Mouse (Mus musculus) gastrocnemius, postnatal 36 days (tissue): ENCODE results near the gene Arhgap24. TPM values are rescaled to one million over a fixed set of nuclear protein-coding genes. Genes with fewer than 3 reads are reported as not detected.

Experiments used
- DNase-seq, 2 experiments: peaks; one replicate each; pipeline ENCODE4 v3.0.0; 2022
- intact Hi-C: fragments of 180-260 bp; cut with DNase I; formaldehyde crosslinking; loops from one replicate; pipeline ENCODE4 v1.15.1; 2025
- total RNA-seq, 2 experiments: library from RNA; stranded (reverse); gene quantifications; 2 replicates each; pipeline ENCODE4 v1.2.3; 2021

Arhgap24 gene
- total RNA-seq, 2 experiments from 2014 or later = 17.6 to 18.5 TPM

DNA sequence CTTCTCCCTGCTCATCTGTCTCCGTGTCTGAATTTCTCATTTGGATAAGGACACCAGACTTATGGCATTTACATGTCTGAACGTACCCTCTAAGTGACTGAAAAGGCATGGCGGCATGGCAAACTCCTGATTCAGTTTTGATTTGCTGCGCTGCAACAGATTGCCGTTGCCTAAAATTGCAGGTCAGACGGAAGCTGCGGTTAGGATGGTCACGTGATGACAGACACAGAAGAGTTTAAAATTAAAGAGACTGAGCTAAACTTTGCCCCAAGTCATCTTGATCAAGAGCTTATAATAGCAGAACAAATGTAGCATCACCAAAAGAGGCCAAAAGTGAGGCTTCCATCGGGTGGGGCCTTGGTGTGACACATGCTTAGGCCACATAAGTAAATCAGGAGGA is 296.1 kb downstream of the Arhgap24 start:
- DNase-seq = no peak
- intact Hi-C loops = no loop called here

DNA sequence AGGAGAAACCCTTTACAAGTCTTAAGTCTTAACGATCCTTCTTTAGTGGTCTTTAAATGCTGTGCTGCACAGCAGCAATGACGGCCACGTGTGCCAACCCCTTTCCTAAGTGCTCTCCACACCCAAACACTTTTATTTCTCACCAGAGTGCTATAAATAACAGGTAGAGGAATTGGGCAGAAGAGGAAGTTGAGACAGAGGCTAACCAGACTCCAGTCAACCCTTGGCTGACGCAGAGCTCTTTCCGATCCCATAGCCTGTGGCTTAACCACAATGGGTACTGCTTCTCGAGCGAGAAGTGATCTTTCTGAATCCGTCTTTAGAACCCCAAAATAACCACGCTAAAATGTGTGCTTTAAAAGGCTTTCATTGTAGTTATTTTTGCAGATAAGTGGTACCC is 296.7 kb downstream of the Arhgap24 start:
- no peak for DNase-seq
- intact Hi-C loops = no loop called here

GRCm38 (mm10) chr5:102778253-102778652 is 297.1 kb downstream of the Arhgap24 start:
- intact Hi-C loops = no loop called here
- no peak for DNase-seq

GRCm38 (mm10) chr5:102783585-102783984 is 302.4 kb downstream of the Arhgap24 start:
- intact Hi-C loops = loop anchor here (5.0 kb wide), 1 partner anchor 34 kb away; no protein-coding TSS in a partner anchor
- DNase-seq = no peak

DNA sequence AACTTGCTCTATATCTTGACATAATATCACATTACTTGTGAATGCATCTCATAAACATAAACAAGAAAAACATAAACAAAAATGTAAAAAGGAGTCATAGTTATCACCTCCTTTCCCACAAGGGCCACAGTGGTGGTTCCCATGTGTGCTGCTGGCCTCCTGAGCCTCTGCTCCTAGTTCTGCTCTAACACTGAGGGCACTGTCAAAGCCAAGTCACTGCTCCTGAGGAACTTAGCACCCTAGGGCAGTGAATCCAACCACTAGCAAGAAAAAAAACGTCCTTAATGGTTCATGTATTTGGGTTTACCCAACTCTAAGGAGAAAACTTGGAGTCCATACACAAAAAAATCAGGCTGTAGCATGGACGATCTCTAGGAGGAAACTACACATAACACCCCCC is 304.9 kb downstream of the Arhgap24 start:
- DNase-seq = no peak
- intact Hi-C loops = no loop called here

DNA sequence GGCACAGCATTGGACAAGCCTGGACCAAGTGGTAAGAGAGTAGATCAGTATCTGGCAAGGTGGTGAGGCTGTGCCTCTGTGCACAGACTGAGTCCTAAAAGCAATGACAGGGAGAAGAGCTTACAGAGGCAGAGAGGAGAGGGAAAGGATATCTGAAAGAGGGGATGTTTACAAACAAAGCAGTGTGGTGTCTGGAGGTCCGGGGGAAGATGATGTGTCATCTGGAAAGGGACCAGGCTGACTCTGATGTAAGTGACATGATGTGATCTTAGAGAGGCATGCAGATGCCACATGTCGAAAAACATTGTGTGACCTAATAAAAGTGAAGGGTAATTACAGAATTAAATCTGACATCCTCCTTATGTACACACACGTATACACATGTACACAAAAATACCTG is 307.2 kb downstream of the Arhgap24 start:
- DNase-seq = no peak
- intact Hi-C loops = no loop called here

DNA sequence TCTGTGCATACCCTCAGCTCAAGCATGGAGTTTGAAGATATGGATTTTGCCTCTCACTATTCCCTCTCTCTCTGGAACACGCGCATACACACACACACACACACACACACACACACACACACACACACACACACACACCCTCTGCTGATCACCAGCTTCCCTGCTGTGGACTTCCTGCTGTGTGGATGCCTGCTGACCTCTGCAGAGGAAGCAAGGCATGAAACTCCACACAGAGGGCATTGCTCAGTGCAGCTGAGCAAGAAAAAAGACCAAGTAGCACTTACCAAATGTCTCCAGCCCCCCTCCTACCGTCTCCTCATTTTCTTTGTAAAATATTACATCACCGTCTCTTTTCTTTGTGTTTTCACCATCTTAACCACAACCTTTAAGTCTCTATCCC is 310.1 kb downstream of the Arhgap24 start:
- intact Hi-C loops = no loop called here
- DNase-seq = no peak

GRCm38 (mm10) chr5:102793536-102793935 is 312.3 kb downstream of the Arhgap24 start:
- intact Hi-C loops = no loop called here

DNA sequence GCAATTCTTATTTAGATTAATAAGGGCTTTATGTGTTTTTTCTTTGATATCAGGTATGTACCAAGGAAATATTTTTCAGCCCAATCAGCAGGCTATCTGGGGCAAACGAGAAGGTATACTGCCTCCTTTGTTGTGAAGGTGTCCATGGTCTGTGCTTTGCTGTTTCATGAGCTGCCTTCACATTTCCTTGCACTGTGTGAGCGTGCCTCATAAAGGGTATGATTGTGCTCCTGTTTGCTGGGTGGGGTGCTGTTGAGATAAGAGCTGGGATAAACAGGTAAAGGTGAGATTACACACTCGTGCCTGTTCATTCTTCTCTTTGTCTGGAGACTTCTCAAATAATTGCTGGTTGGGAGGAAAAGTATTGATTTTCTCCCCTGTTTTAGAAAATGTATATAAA is 320.3 kb downstream of the Arhgap24 start:
- DNase-seq = no peak
- intact Hi-C loops = no loop called here

More at GRCm38 (mm10) chr5:102793536-102793935, 312.3 kb downstream of the Arhgap24 start:
- peak in 1 of 2 experiments; percentile 31 for DNase-seq

GRCm38 (mm10) chr5:102802833-102803232 is 321.6 kb downstream of the Arhgap24 start:
- intact Hi-C loops = no loop called here
- DNase-seq = no peak

GRCm38 (mm10) chr5:102803675-102804074 is 322.5 kb downstream of the Arhgap24 start:
- intact Hi-C loops = no loop called here

DNA sequence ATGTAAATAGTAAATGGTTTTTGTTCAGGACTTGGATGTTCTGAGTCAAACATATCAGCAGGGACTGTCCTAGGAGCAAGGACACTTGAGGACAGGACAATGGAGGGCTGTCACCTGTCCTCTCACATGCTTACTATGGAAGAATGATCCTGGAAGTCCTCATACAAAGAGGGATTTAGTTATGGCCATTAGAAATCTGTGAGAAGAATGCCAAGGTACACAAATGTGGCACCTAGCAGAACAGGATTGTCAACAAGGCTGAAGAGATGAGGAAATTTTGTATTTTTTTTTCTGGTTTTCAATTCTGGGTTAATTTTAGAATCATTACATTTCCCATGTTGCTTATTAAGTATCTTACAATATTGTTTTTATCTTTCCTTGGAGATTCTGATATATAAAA is 326.3 kb downstream of the Arhgap24 start:
- intact Hi-C loops = no loop called here
- no peak for DNase-seq

More at GRCm38 (mm10) chr5:102803675-102804074, 322.5 kb downstream of the Arhgap24 start:
- no peak for DNase-seq

DNA sequence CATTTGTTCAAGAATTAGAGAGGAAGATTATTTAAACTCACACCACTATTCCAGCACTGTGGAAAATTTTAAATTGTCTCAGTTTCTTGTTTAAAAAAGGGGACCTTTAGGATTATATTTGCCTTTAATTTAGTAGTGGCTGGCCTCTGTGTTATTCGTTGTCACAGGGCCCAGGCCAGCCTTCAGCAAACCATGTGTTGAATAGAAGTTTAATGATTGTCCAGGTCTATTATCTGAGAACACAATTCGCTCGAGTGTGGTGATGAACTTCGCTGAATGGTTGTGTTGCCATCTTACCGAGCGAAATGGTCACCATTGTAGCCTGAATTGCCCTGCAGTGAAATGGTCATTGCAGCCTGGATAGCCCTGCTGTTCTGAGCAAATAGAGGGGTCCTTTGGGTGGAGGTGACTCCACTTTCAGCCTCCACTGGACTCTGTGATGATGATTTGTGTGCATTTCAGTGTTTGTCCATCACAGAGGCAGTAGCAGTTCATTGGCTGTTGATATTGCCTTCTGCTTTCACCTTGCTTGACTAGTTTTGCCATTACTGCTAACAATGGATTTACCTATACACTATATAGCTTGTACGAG is 329.3 kb downstream of the Arhgap24 start:
- intact Hi-C loops = no loop called here
- DNase-seq = no peak

GRCm38 (mm10) chr5:102813271-102813670 is 332.1 kb downstream of the Arhgap24 start:
- intact Hi-C loops = no loop called here
- no peak for DNase-seq

- intact Hi-C loops = loop anchor here (5.0 kb wide), 1 partner anchor 35 kb away; no protein-coding TSS in a partner anchor
- no peak for DNase-seq
Measured at GRCm38 (mm10) chr5:102817641-102818040, 336.4 kb downstream of the Arhgap24 start.

DNA sequence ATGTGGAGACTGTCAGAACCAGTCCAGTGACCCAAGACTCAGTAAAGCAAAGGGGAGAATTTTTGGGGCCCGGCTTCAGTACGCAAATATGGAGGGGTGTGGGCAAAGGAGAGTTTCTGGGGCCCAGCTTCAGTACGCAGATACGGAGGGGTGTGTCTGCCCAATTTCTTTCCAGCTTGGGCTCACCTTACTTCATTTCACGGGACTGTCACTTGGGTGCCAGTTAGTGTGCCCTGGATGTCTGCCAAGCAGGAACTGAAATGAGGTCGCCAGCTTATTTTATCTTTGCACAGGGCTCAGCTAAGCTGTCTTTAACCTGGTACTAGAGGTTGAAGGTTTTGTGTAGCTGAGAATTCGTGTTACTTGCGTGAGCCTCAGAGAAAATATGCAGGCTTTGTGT is 344.3 kb downstream of the Arhgap24 start:
- intact Hi-C loops = no loop called here
- peak in 1 of 2 experiments; percentile 31 for DNase-seq

DNA sequence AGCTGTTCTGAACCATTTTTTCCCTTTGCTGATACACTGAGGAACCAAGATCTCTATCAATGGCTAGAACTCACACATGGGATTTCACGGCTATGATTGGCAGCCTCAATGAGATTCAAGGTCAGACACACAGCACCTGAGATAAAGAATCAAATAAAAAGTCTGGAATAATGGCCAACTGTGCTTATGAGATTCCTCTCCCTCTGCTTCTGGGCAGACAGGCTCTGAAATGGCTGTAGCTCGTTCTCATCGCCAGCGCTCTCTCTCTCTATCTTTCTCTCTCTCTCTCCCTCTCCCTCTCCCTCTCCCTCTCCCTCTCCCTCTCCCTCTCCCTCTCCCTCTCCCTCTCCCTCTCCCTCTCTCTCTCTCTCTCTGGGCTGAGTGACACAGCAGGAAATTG is 357.9 kb downstream of the Arhgap24 start:
- no peak for DNase-seq
- intact Hi-C loops = no loop called here

DNA sequence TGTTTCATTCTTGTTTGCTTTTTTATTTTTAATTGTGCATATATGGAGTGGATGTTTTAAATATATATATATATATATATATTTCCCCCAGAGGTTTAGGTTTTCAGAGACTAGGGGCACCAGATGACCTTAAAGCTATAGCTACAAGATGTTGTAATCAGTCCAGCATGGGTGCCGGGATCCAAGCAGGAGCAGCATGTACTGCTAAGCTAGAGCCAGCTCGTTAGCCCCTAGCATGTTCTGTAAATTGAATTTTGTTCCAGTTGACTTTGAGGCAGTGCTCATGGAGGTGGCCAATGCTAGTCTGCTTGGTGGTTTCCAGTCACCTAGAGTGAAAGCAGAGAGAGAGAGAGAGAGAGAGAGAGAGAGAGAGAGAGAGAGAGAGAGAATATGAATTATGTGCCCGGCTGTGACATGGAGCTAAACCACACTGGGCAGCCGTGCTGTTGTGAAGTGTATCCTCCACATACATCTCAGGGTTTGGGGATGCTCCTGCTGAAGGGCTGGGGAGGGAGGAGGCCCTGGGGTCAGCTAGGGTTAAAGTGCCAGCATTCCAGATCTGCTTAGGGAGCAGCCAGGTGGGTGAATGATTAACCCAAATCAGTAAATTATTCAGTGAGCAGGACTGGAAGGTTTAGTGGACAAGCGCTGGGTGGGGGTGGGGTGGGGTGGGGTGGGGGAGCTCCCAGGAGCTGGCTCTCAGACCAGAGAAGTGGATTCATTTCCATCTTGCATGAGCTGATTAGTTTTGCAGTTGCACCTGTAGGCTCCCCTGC is 362.9 kb downstream of the Arhgap24 start:
- intact Hi-C loops = loop anchor here (2.0 kb wide), 1 partner anchor 17 kb away; no protein-coding TSS in a partner anchor
- no peak for DNase-seq

GRCm38 (mm10) chr5:102844731-102845598 is 363.8 kb downstream of the Arhgap24 start:
- peak; percentile 82 to 84 for DNase-seq
- intact Hi-C loops = loop anchor here (2.0 kb wide), 1 partner anchor 18 kb away; no protein-coding TSS in a partner anchor

- no peak for DNase-seq
- intact Hi-C loops = loop anchor here (2.0 kb wide), 1 partner anchor 19 kb away; no protein-coding TSS in a partner anchor
Measured at GRCm38 (mm10) chr5:102845800-102846199, 364.6 kb downstream of the Arhgap24 start.

DNA sequence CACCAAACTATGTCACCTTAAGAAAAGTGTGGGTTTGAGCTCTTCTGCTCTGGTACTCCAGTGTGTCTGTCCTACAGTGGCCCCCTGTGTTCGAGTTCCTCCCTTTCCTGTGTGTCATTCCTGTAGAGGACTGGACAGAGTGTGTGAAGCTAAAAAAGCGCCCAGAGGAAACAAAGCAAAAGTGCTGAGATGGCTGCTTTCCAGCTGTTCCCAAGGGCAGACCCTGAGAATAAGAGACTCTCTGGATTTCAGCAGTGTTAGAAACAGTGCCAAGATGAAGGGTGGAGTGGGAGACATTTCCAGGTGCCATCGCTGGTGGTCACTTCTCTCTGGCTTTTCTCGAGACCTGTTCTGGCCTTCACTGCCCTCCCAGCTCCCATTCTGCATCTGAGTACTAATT is 366.7 kb downstream of the Arhgap24 start:
- intact Hi-C loops = no loop called here
- no peak for DNase-seq
